Mouse (Mus musculus) hindbrain, embryonic 12.5 days (tissue): ENCODE data around the gene Limch1. TPM values are rescaled to one million over a fixed set of nuclear protein-coding genes. Genes with fewer than 3 reads are reported as not detected.
A peak's percentile ranks its signal among the peaks of the same experiment; 100 is the strongest.

ENCODE experiments used
- ATAC-seq: fragments of 200-750 bp; cut with Nextera tagmentation; 2 replicates; pipeline ENCODE4 v1.8.0; 2017; ENCODE audit warnings: moderate TSS enrichment; ENCODE audit not compliant: low FRiP score
- H3K27ac ChIP-seq: fragments of 300-500 bp; sonication (generic); 2 replicates; pipeline ENCODE4 v1.5.1; 2016; ENCODE audit warnings: mild to moderate bottlenecking
- H3K27me3 ChIP-seq: fragments of 300-500 bp; sonication (generic); 2 replicates; pipeline ENCODE4 v1.6.1; 2016; ENCODE audit warnings: mild to moderate bottlenecking
- H3K36me3 ChIP-seq: fragments of 300-500 bp; sonication (generic); 2 replicates; pipeline ENCODE4 v1.6.1; 2016; ENCODE audit warnings: mild to moderate bottlenecking
- H3K4me1 ChIP-seq: fragments of 300-500 bp; sonication (generic); 2 replicates; pipeline ENCODE4 v1.6.1; 2016
- H3K4me2 ChIP-seq: fragments of 300-500 bp; sonication (generic); replicated peaks from 2 replicates; pipeline ENCODE4 v1.6.1; 2016; ENCODE audit warnings: mild to moderate bottlenecking
- H3K4me3 ChIP-seq: fragments of 300-500 bp; sonication (generic); 2 replicates; pipeline ENCODE4 v1.5.1; 2016; ENCODE audit warnings: mild to moderate bottlenecking
- H3K9ac ChIP-seq: fragments of 300-500 bp; sonication (generic); 2 replicates; pipeline ENCODE4 v1.6.1; 2016; ENCODE audit warnings: mild to moderate bottlenecking, moderate library complexity
- H3K9me3 ChIP-seq: fragments of 300-500 bp; sonication (generic); replicated peaks from 2 replicates; pipeline ENCODE4 v1.6.1; 2016; ENCODE audit warnings: mild to moderate bottlenecking
- WGBS: fragments of 180-500 bp; shearing (Covaris S2); methylation state at CpG from one replicate; pipeline ENCODE4 v1.1.7; 2016; 5-methylcytosine and 5-hydroxymethylcytosine counted together
- polyA plus RNA-seq: library from polyadenylated mRNA; unstranded; fragments of >200 nt; fragmentation: Nextera tagmentation; extraction: Ambion mirVana; gene quantifications from 2 replicates; pipeline ENCODE4 v1.2.1, GENCODE M21; 2016

Gene Limch1
- polyA plus RNA-seq, 1 experiment from 2014 or later = 64.9 TPM

DNA sequence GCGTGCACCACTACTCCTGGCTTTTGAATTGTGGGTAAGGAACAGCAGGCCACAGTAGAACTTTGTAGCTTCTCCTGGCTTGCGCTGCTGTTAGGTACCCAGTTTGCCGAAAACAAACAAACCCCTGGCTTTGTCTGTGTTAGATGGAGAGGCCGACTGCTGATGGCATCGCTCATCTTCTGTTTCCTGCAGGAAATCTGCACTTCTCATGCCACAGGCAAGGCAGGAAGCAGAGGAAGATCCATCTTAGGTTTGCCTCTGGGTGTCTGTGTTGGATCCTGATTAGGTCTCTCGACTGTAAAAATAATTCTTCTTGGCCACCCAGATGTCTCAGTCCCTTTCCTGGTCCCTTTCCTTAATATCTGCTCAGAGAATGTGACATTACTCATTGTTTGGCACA lies 51.7 kb downstream of the Limch1 start:
- Histone ChIP-seq H3K9me3 (no peaks in the 10 kb centered on the region), H3K27ac (no peak overlapping the region), H3K27me3 (no peaks in the 10 kb centered on the region), H3K4me1 (peaks cover 49% of the 10 kb centered on the region), H3K36me3 (no peaks in the 10 kb centered on the region), H3K9ac (no peak overlapping the region), H3K4me3 (no peak overlapping the region), H3K4me2 (no peak overlapping the region)
- ATAC-seq = no peak
- 68% methylated on average over 6 of the region's 6 CpGs for WGBS

DNA sequence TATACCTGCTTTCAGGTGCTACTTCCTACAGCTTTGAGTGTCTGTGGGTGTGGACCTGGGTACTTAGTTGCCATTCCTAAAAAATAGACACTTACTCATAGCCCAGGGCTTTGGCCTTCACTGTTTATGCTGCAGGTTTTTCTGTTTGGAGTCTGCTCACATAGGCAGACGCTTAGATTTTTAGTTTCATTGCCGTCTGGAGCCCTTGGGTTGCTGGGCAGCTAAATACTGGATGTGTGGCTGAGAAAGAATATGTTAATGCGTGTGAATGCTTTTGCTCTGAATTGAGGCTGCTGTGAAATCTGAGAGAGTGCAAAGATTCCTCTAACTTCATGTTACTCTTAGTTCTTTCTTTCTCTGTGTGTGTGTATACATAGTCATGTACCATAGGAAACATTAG lies 52.5 kb downstream of the Limch1 start:
- Histone ChIP-seq H3K9me3 (no peaks in the 10 kb centered on the region), H3K27me3 (no peaks in the 10 kb centered on the region), H3K36me3 (no peaks in the 10 kb centered on the region), H3K4me2 (no peak overlapping the region), H3K27ac (peak overlapping the region; percentile 71), H3K9ac (no peak overlapping the region), H3K4me3 (no peak overlapping the region), H3K4me1 (peaks cover 49% of the 10 kb centered on the region)
- 39% methylated on average over 3 of the region's 3 CpGs for WGBS
- ATAC-seq = peak; percentile 33

DNA sequence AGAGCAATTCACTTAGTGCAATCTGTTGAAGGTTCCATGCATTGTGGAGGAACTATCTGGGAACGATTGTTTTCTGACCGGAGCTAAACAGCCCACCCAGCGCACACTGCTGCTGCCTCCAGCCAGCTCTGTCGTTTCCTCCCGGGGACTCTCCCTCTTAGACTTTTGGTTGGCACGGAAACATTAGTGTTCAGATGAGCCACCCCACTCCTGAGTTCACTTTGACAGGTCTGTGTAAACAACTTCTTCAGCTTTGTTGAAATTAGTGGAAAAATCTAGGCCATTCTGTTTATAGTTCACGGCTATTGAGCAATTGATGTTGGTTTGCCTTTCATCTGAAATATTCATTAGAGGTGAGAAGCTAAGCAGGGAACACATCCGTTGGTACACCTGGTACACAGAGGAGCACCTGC lies 53.0 kb downstream of the Limch1 start:
- 25% methylated on average over 8 of the region's 8 CpGs for WGBS
- Histone ChIP-seq H3K27ac (peak overlapping the region; percentile 71; the same call in 1 of the 2 replicates), H3K4me3 (no peak overlapping the region), H3K27me3 (no peaks in the 10 kb centered on the region), H3K36me3 (no peaks in the 10 kb centered on the region), H3K9me3 (no peaks in the 10 kb centered on the region), H3K9ac (no peak overlapping the region), H3K4me2 (no peak overlapping the region), H3K4me1 (peaks cover 49% of the 10 kb centered on the region)
- peak; percentile 53; the same call in 1 of the 2 replicates for ATAC-seq

DNA sequence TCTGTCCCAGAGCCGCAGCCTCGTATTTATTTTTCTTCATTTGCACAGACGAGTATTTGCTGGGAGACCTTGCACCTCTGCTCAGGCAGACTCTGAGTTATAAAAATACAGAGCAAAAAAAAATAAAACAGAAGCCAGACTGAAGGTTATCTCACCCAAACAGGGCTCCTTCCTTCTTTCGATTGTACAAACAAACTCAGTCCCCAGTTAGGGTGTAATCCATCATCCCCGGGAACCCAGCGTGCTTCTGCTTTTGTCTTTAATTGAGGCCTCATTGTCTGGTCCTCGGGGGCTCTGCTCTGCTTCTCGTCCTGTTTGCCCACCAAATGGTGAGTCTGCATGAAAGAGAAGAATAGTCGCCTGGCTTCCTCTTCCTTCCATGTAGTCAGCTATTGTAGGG lies 54.6 kb downstream of the Limch1 start:
- Histone ChIP-seq H3K27me3 (no peaks in the 10 kb centered on the region), H3K9me3 (no peaks in the 10 kb centered on the region), H3K4me1 (peaks cover 49% of the 10 kb centered on the region), H3K36me3 (no peaks in the 10 kb centered on the region), H3K4me3 (no peak overlapping the region), H3K9ac (no peak overlapping the region), H3K27ac (peak overlapping the region; percentile 66), H3K4me2 (0 out of 2 replicates have a peak overlapping the region, but pooled peaks have one; percentile 5)
- ATAC-seq = peak; percentile 44; the same call in 1 of the 2 replicates
- WGBS = 5% methylated on average over 9 of the region's 9 CpGs

DNA sequence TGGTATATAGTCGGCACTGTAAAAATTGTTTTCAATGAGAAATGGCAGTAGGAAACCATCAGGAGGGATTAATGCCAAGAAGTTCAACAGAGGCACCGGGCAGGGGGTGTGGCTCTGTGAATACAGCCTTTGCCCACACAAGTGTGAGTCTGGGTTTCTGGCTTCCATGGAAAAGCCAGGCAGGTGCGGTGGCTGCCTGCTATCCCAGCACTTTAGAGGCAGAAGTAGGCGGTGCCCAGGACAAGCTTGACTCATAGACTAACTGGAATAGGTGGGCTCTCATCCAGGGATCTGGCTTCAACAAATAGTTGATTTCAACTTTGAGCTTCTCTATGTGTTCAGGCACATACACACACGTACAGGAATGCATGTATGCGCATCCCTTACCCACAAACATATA lies 55.4 kb downstream of the Limch1 start:
- Histone ChIP-seq H3K4me2 (no peak overlapping the region), H3K9ac (no peak overlapping the region), H3K9me3 (no peaks in the 10 kb centered on the region), H3K27ac (0 out of 2 replicates have a peak overlapping the region, but pooled peaks have one; percentile 66), H3K36me3 (no peaks in the 10 kb centered on the region), H3K4me3 (no peak overlapping the region), H3K4me1 (peaks cover 53% of the 10 kb centered on the region), H3K27me3 (no peaks in the 10 kb centered on the region)
- ATAC-seq = no peak
- WGBS = 87% methylated on average over 6 of the region's 6 CpGs

DNA sequence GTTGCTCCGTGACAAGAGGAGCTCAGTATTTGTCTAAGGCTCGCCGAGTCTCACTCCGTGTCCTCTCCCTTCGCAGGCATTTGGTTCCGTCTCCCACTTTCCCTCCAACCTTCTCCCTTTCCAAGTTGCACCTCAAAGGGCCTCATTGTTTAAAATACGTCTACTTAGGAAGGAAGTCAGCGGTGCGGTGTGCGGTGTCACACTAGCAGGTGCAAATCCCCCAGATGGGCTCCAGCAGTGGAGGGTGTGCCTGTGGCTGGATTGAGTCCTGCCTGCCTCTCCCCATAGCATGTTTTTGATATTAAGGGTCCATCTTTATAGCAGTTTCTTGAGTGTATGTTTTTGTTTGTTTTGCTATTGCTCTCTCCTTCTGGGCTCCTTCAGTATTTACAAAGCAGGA lies 56.6 kb downstream of the Limch1 start:
- WGBS = 71% methylated on average over 10 of the region's 10 CpGs
- H3K4me1 ChIP-seq = peaks cover 61% of the 10 kb centered on the region

DNA sequence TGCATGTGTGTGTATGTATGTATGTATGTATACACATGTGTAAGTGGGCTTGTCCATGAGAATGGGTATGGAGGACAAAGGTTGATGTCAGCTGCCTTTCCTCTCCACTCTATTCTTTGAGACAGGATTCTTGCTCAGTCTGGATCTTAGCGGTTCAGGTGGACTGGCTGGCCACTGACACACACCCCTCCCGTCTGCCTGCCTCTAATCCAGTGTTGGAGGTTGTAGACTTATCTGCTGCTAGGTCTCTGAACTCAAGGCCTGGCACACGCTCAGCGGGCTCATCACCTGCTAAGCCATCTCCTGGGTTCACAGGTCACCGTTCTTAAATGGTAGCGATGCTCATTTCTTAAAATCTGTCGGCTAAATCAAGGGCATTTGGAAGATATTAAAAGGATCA lies 60.7 kb downstream of the Limch1 start:
- Histone ChIP-seq H3K9ac (no peak overlapping the region), H3K27me3 (no peaks in the 10 kb centered on the region), H3K36me3 (no peaks in the 10 kb centered on the region), H3K4me1 (peaks cover 30% of the 10 kb centered on the region), H3K27ac (no peak overlapping the region; the same call in 1 of the 2 replicates), H3K4me3 (no peak overlapping the region), H3K4me2 (no peak overlapping the region), H3K9me3 (no peaks in the 10 kb centered on the region)
- 74% methylated on average over 7 of the region's 7 CpGs for WGBS
- ATAC-seq = 0 out of 2 replicates have a peak, but pooled peaks have one; percentile 14

More for the DNA sequence above, 56.6 kb downstream of the Limch1 start:
- Histone ChIP-seq H3K9me3 (no peaks in the 10 kb centered on the region), H3K27ac (no peak overlapping the region), H3K27me3 (no peaks in the 10 kb centered on the region), H3K9ac (no peak overlapping the region), H3K4me2 (no peak overlapping the region), H3K36me3 (no peaks in the 10 kb centered on the region), H3K4me3 (no peak overlapping the region)
- ATAC-seq = no peak

DNA sequence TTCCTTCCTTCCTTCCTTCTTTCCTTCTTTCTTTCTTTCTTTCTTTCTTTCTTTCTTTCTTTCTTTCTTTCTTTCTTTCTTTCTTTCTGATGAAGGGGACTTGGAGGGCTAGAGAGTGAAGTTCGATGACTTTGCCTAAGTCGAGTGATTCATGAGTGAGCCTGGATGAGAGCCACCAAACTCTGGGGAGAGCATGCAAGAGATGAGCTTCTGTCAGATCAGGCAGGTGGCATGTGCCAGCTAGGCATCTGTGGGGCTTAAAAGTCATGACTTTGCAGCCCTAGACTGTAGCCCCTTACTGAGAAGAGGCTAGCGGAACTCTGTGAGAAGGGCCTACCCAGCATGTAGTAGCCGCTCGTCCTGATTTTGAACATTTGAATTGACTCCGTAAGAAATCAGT lies 62.1 kb downstream of the Limch1 start:
- Histone ChIP-seq H3K27me3 (no peaks in the 10 kb centered on the region), H3K27ac (no peak overlapping the region), H3K4me2 (no peak overlapping the region), H3K9ac (no peak overlapping the region), H3K36me3 (no peaks in the 10 kb centered on the region), H3K4me1 (peaks cover 22% of the 10 kb centered on the region), H3K4me3 (no peak overlapping the region), H3K9me3 (no peaks in the 10 kb centered on the region)
- ATAC-seq = no peak
- WGBS = 89% methylated on average over 6 of the region's 6 CpGs

DNA sequence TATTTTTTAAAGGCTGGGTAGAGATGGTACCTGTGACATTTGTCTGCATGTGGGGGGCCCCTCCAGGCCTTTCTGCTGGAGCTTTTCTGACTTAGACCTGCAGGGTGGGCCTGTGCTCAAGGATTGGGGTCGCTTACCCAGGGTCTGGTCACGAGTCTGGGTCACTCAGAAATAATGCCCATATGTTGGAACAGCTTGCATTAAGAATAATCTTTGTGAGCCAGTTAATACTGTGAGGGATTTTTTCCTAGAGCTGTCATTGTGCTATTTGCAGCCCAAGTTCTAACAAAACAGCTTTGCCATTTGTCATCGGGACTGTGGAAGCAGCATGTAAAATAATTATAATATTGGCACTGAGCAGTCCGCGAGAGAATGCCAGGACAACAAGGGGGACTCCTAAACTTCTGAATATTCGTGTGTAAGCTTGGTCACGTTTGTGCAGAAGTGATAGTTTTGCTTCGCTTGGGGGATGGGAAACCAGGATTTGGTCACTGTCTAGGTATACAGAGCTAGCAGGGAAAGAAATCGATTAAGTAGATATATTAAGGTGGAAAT lies 63.5 kb downstream of the Limch1 start:
- no peaks in the 10 kb centered on the region for H3K27me3 ChIP-seq
- no peak overlapping the region for H3K9ac ChIP-seq
- no peaks in the 10 kb centered on the region for H3K9me3 ChIP-seq
- peaks cover 22% of the 10 kb centered on the region for H3K4me1 ChIP-seq
- ATAC-seq = no peak
- H3K4me2 ChIP-seq = no peak overlapping the region
- no peaks in the 10 kb centered on the region for H3K36me3 ChIP-seq
- H3K4me3 ChIP-seq = no peak overlapping the region
- WGBS = 74% methylated on average over 9 of the region's 9 CpGs
- H3K27ac ChIP-seq = no peak overlapping the region

DNA sequence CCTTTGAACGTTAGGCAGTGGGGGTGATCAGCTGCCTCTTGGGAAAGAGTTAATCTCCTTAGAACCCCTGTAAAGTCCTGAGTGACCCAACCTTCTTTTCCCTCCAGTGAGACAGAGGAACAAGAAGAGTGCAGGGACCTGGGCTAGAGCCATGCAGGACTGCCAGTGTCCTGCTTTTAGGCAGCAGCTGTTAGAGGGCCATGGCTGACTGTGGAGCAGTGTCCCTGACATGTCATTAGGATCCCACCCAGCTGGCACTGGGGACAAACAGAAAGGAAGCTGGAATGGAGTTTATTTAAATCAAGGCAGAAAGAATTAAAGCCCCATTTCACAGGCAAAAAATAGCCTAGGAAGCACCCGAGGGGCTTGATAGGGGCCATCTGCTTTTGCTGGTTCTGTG lies 64.8 kb downstream of the Limch1 start:
- H3K36me3 ChIP-seq = no peaks in the 10 kb centered on the region
- no peak overlapping the region for H3K27ac ChIP-seq
- WGBS = 55% methylated on average over 2 of the region's 2 CpGs
- H3K27me3 ChIP-seq = no peaks in the 10 kb centered on the region
- no peak overlapping the region for H3K9ac ChIP-seq
- peaks cover 22% of the 10 kb centered on the region for H3K4me1 ChIP-seq
- H3K4me2 ChIP-seq = no peak overlapping the region
- ATAC-seq = no peak
- no peaks in the 10 kb centered on the region for H3K9me3 ChIP-seq
- no peak overlapping the region for H3K4me3 ChIP-seq

DNA sequence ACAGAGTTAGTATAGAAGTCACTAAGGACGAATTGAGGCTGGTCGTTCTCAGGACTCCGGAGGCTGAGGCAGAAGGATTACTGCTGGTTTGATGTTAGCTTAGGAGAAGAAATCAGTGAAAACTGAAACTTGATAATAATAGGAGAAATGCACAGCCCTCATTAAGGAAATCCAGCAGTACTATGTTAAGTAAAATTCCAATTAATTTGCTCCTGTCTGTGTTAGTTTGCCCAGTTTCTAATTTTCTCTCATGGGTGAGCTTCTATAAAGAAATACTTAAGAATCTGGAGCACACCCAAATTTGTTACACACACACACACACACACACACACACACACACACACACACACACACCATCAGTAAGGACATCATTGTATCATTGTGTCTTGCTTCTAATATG lies 69.0 kb downstream of the Limch1 start:
- no peaks in the 10 kb centered on the region for H3K9me3 ChIP-seq
- H3K4me1 ChIP-seq = peaks cover 5% of the 10 kb centered on the region
- H3K27me3 ChIP-seq = no peaks in the 10 kb centered on the region
- no peak overlapping the region for H3K27ac ChIP-seq
- no peak overlapping the region for H3K9ac ChIP-seq
- WGBS = 89% methylated on average over 3 of the region's 3 CpGs
- ATAC-seq = no peak
- H3K4me2 ChIP-seq = no peak overlapping the region
- no peaks in the 10 kb centered on the region for H3K36me3 ChIP-seq
- no peak overlapping the region for H3K4me3 ChIP-seq

DNA sequence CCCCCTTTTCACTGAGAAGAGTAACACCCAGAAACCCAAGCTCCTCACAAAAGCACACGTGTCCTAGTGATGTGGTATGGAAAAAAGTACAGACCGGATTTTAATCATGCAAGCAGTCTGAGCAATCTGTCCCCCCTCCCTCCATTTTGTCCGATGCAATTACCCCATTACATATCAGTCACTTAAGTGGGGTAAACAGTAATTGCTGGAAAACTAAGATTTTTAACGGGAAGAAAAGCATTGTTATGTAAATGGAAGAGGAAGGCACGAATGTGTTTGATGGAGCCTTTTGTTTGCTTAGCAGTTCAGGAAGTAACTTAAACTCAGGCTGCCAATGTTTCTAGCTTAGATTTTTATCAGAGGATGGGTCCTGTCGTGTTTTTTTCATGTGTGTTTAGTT lies 70.2 kb downstream of the Limch1 start:
- H3K9me3 ChIP-seq = no peaks in the 10 kb centered on the region
- no peak overlapping the region for H3K9ac ChIP-seq
- no peaks in the 10 kb centered on the region for H3K36me3 ChIP-seq
- no peak for ATAC-seq
- no peak overlapping the region for H3K4me2 ChIP-seq
- no peak overlapping the region for H3K4me3 ChIP-seq
- H3K27me3 ChIP-seq = no peaks in the 10 kb centered on the region
- H3K27ac ChIP-seq = no peak overlapping the region
- WGBS = 27% methylated on average over 6 of the region's 6 CpGs
- peaks cover 5% of the 10 kb centered on the region for H3K4me1 ChIP-seq

DNA sequence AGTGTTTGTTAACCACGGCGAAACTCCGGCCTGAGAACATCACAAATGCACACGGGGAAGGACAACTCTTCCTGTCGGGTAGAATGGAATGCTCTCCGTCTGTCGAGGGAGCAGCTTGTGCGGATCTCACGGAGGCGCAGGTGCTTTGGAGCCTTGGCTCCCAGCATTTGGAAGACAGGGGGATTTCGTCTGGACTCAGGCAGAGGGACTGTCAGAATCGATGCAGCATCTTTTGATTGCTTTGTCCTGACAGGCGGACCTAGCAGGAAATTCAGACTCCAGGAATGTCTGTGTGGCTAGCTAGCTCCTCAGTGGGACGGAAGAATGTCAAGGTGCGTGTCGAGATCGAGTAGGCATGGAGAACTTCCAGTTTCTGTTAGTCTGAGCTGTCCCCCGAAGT lies 71.1 kb downstream of the Limch1 start:
- H3K4me3 ChIP-seq = no peak overlapping the region
- no peak overlapping the region for H3K4me2 ChIP-seq
- no peak overlapping the region for H3K9ac ChIP-seq
- no peaks in the 10 kb centered on the region for H3K9me3 ChIP-seq
- no peak overlapping the region for H3K27ac ChIP-seq
- H3K36me3 ChIP-seq = no peaks in the 10 kb centered on the region
- peaks cover 6% of the 10 kb centered on the region for H3K4me1 ChIP-seq
- no peak for ATAC-seq
- WGBS = 74% methylated on average over 18 of the region's 18 CpGs
- H3K27me3 ChIP-seq = no peaks in the 10 kb centered on the region
